Mouse (Mus musculus) liver, embryonic 11.5 days (tissue): Measurements from ENCODE around the gene Col16a1. TPM values are rescaled to one million over a fixed set of nuclear protein-coding genes. Genes with fewer than 3 reads are reported as not detected.
A peak's percentile ranks its signal among the peaks of the same experiment; 100 is the strongest.

Source experiments
- ATAC-seq: fragments of 200-750 bp; cut with Nextera tagmentation; replicated peaks from 2 replicates; pipeline ENCODE4 v1.8.0; 2017; ENCODE audit warnings: moderate number of reproducible peaks, mild to moderate bottlenecking, moderate TSS enrichment, moderate library complexity; ENCODE audit not compliant: low FRiP score
- DNase-seq: peaks from one replicate; pipeline ENCODE4 v3.0.0-alpha.2; 2017; ENCODE audit warnings: low spot score
- H3K27ac ChIP-seq: fragments of 300-500 bp; sonication (generic); 2 replicates; pipeline ENCODE4 v1.5.1; 2014; ENCODE audit warnings: mild to moderate bottlenecking, low read depth, low read length, control low read depth
- H3K27me3 ChIP-seq: fragments of 300-500 bp; sonication (generic); replicated peaks from 2 replicates; pipeline ENCODE4 v1.6.1; 2014; ENCODE audit warnings: low read length, mixed read lengths; ENCODE audit not compliant: control insufficient read depth, insufficient read depth
- H3K36me3 ChIP-seq: fragments of 300-500 bp; sonication (generic); 2 replicates; pipeline ENCODE4 v1.6.1; 2014; ENCODE audit warnings: mild to moderate bottlenecking, low read length, moderate library complexity, mixed read lengths; ENCODE audit not compliant: control insufficient read depth, insufficient read depth
- H3K4me1 ChIP-seq: fragments of 300-500 bp; sonication (generic); replicated peaks from 2 replicates; pipeline ENCODE4 v1.6.1; 2014; ENCODE audit warnings: low read length, mixed read lengths; ENCODE audit not compliant: control insufficient read depth, insufficient read depth
- H3K4me2 ChIP-seq: fragments of 300-500 bp; sonication (generic); 2 replicates; pipeline ENCODE4 v1.6.1; 2014; ENCODE audit warnings: mild to moderate bottlenecking, control low read depth, moderate library complexity
- H3K4me3 ChIP-seq: fragments of 300-500 bp; sonication (generic); 2 replicates; pipeline ENCODE4 v1.5.1; 2014; ENCODE audit warnings: low read depth, low read length, control low read depth
- H3K9ac ChIP-seq: fragments of 300-500 bp; sonication (generic); 2 replicates; pipeline ENCODE4 v1.6.1; 2014; ENCODE audit warnings: low read depth, low read length, control low read depth
- H3K9me3 ChIP-seq: fragments of 300-500 bp; sonication (generic); 2 replicates; pipeline ENCODE4 v1.6.1; 2016; ENCODE audit warnings: low read length, inconsistent platforms, mixed read lengths; ENCODE audit not compliant: control insufficient read depth
- WGBS: fragments of 180-500 bp; shearing (Covaris S2); extraction: QIAGEN DNeasy Blood & Tissue Kit; methylation state at CpG from one replicate; pipeline ENCODE4 v1.1.7; 2014; 5-methylcytosine and 5-hydroxymethylcytosine counted together
- polyA plus RNA-seq: library from polyadenylated mRNA; unstranded; fragments of >200 nt; fragmentation: Nextera tagmentation; extraction: Ambion mirVana; gene quantifications from 2 replicates; pipeline ENCODE4 v1.2.1, GENCODE M21; 2014

Gene Col16a1
- polyA plus RNA-seq, 1 experiment from 2014 or later = 6.0 TPM

- 56% methylated on average over 4 of the region's 4 CpGs for WGBS
- H3K36me3 ChIP-seq = no peaks in the 10 kb centered on the region
- no peak overlapping the region for H3K27ac ChIP-seq
- no peaks in the 10 kb centered on the region for H3K27me3 ChIP-seq
- DNase-seq (no peak), ATAC-seq (no peak)
- H3K4me3 ChIP-seq = no peak overlapping the region
- peaks cover 13% of the 10 kb centered on the region for H3K4me1 ChIP-seq
- no peak overlapping the region for H3K4me2 ChIP-seq
- peaks cover 2% of the 10 kb centered on the region; the same call in 1 of the 2 replicates for H3K9me3 ChIP-seq
- H3K9ac ChIP-seq = no peak overlapping the region
These were observed 56.9 kb downstream of the Col16a1 start for GRCm38 (mm10) chr4:130104584-130104983.

DNA sequence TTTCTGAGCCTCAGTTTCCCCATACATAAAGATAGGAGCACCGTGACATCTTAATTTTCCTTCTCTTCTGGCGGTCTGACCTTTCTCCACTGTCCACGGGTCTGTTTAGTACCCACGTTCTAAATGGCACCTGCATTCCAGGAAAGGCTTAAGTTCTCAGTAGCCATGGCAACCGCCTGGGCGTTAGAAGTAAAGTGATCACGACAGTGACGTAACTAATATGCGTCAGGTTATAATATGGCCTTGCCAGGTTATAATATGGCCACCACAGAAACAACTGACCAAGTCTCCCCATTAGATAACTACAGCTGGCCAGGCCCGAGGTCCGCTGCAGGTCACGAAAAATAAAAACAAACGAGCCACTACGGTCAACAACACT is 59.4 kb downstream of the Col16a1 start:
- peak overlapping the region; percentile 56 for H3K4me2 ChIP-seq
- peak overlapping the region; percentile 77 for H3K9ac ChIP-seq
- H3K9me3 ChIP-seq = peaks cover 2% of the 10 kb centered on the region; the same call in 1 of the 2 replicates
- ATAC-seq (peak; percentile 56), DNase-seq (no peak)
- peak overlapping the region; percentile 28; the same call in 1 of the 2 replicates for H3K27ac ChIP-seq
- WGBS = 13% methylated on average over 14 of the region's 14 CpGs
- H3K4me1 ChIP-seq = peaks cover 13% of the 10 kb centered on the region
- peak overlapping the region; percentile 83 for H3K4me3 ChIP-seq
- H3K36me3 ChIP-seq = no peaks in the 10 kb centered on the region
- H3K27me3 ChIP-seq = no peaks in the 10 kb centered on the region

DNA sequence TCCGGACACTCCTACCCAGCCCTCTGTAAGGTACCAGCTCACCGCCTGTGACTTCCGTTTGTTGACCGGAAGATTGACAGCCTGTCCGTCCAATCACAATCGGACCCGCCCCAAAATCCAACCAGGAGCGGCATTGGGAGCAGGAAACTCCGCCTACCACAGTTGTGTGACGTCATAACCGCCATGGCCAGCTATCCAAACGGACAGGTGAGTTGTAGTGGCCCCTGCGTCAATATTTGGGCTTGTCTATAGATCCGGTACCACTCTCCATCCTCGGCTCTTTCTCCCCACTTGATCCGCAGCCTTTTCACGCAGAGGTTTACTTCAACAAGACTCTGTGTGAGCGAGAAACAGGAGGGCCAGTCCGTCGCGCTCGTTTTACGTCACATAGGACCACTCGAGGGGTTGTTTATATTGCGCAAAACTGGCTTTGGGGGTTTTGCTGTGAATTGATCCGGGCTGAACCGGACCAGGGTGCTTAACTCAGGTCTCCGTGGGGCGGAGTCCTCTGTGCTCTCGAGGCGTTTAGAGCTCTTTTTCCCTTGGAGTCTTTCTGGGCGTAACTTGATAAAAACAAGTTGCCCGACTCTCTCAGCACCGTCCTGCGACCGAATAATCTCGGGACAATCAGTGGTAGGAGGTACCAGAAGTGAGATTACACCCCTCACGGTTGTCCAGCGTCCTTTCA is 59.9 kb downstream of the Col16a1 start:
- under 1% methylated on average over 39 of the region's 39 CpGs for WGBS
- H3K9me3 ChIP-seq = peaks cover 2% of the 10 kb centered on the region; the same call in 1 of the 2 replicates
- peak overlapping the region; percentile 82 for H3K4me2 ChIP-seq
- H3K36me3 ChIP-seq = no peaks in the 10 kb centered on the region
- peak overlapping the region; percentile 83 for H3K4me3 ChIP-seq
- H3K4me1 ChIP-seq = peaks cover 13% of the 10 kb centered on the region
- peak overlapping the region; percentile 77 for H3K9ac ChIP-seq
- no peaks in the 10 kb centered on the region for H3K27me3 ChIP-seq
- peak overlapping the region; percentile 85 for H3K27ac ChIP-seq
- DNase-seq (peak; percentile 100), ATAC-seq (peak; percentile 94)

DNA sequence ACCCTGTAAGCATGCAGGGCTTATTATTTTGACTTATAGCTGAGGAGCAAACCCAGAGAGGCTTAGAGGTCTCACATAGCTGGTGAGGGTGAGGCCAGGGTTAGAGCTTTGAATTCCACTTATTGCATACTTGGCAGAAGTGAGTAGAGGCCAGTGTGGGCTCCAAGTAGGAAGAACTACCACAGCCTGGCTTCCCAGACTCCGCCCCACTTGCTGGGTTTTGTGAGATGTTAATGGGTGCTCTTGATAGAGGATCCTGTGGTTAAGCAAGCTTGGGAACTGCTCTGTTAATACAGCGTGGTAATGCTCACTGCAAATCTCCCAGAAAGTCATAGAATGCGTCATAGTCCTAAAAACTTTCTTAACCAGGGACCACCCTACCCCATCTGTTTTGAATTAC is 61.3 kb downstream of the Col16a1 start:
- Histone ChIP-seq H3K27ac (no peak overlapping the region), H3K4me2 (peak overlapping the region; percentile 82), H3K9ac (no peak overlapping the region), H3K4me1 (peaks cover 13% of the 10 kb centered on the region), H3K27me3 (no peaks in the 10 kb centered on the region), H3K36me3 (no peaks in the 10 kb centered on the region), H3K9me3 (peaks cover under 1% of the 10 kb centered on the region; the same call in 1 of the 2 replicates), H3K4me3 (peak overlapping the region; percentile 83)
- DNase-seq (no peak), ATAC-seq (no peak)
- WGBS = 74% methylated on average over 3 of the region's 3 CpGs

DNA sequence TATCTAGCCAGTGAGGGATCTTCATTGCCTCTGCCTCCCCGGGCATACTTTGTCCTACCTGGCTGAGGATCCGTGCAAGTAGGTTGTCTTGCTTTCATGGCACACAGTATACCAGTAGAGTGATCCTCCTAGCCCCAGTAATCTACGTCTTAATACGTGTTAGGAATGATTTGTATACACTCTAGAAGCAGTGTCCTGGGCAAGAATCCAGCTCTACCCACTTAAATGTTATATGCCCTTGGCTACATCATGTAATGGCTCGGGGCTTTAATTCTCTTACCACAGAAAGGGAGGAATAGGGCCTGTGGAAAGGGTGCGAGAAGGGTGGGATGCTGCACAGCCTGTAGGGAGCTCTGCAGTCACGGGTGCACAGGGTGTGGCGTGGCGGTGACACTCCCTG is 62.0 kb downstream of the Col16a1 start:
- 87% methylated on average over 9 of the region's 9 CpGs for WGBS
- H3K4me1 ChIP-seq = peaks cover 13% of the 10 kb centered on the region
- no peak overlapping the region for H3K9ac ChIP-seq
- no peak overlapping the region for H3K4me3 ChIP-seq
- no peaks in the 10 kb centered on the region for H3K27me3 ChIP-seq
- no peak overlapping the region for H3K4me2 ChIP-seq
- H3K36me3 ChIP-seq = no peaks in the 10 kb centered on the region
- no peak overlapping the region for H3K27ac ChIP-seq
- DNase-seq (no peak), ATAC-seq (no peak)
- no peaks in the 10 kb centered on the region for H3K9me3 ChIP-seq

DNA sequence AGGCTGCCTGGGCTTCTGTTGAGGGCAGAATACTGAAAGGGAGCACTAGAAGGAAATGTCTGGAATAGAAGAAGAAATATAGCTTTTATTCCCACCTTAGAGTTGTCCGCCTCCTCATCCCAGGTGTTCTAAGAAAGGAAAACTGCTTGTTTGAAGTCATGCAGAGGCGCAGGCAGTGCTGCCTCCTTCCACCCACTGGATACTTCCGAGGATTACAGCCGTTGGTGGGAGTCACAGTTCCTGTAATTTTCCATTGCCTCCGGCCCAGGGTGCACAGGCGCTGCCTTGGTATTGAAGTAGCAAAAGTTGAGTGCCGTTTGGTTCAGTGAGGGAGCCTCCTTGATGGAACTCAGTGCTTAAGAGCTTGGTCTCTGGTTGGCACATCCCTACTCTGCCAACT is 62.5 kb downstream of the Col16a1 start:
- Histone ChIP-seq H3K9me3 (no peaks in the 10 kb centered on the region), H3K4me3 (no peak overlapping the region), H3K36me3 (no peaks in the 10 kb centered on the region), H3K4me1 (peaks cover 13% of the 10 kb centered on the region), H3K27ac (no peak overlapping the region), H3K9ac (no peak overlapping the region), H3K27me3 (no peaks in the 10 kb centered on the region), H3K4me2 (no peak overlapping the region)
- 88% methylated on average over 7 of the region's 7 CpGs for WGBS
- no peak for DNase-seq
- ATAC-seq = no peak

DNA sequence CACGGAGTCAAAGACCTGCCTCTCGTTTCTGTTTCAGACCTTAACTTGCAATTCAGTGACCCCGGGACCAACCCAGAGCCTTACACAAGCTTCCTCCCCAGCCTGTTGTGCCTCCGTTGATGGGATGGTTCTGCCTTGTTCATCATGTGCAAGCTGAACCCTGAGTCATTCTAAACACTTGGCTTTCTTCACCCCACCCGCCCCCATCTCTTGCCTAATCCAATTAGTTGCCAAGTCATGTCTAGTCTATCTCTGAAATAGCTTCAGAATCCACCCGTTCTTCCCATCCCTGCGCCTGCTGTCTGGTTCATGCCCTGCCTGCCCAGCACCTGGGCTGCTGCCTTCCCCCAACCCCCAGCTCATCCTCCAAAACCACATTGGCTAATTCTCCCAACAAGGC is 64.7 kb downstream of the Col16a1 start:
- Histone ChIP-seq H3K9me3 (no peaks in the 10 kb centered on the region), H3K27ac (no peak overlapping the region), H3K4me1 (peaks cover 13% of the 10 kb centered on the region), H3K36me3 (no peaks in the 10 kb centered on the region), H3K4me2 (no peak overlapping the region), H3K4me3 (no peak overlapping the region), H3K9ac (no peak overlapping the region), H3K27me3 (no peaks in the 10 kb centered on the region)
- DNase-seq (no peak), ATAC-seq (no peak)
- 67% methylated on average over 7 of the region's 7 CpGs for WGBS

DNA sequence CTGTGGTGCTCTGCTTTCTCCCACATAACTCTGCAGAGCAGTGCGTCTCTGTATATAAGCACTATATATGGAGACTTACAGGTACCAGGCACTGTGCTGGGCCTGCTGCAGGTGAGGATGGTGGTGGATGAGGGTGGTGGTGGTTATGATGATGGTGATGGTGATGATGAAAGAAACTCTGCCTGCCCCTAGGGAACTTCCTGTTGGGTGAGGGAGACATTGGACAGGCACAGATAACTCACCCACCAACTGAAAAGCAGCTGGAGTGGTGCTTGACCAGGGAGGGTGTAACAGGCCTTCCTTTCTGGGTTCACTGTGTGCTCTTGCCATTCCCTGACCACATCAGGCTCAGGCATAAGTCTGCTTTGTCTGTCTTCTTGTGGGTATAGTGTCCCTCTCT is 65.1 kb downstream of the Col16a1 start:
- H3K9ac ChIP-seq = no peak overlapping the region
- DNase-seq (no peak), ATAC-seq (no peak)
- no peak overlapping the region for H3K4me3 ChIP-seq
- H3K27ac ChIP-seq = no peak overlapping the region
- no peak overlapping the region for H3K4me2 ChIP-seq
- 95% methylated on average over 1 of the region's 1 CpGs for WGBS
- peaks cover 13% of the 10 kb centered on the region for H3K4me1 ChIP-seq
- no peaks in the 10 kb centered on the region for H3K9me3 ChIP-seq
- no peaks in the 10 kb centered on the region for H3K36me3 ChIP-seq
- H3K27me3 ChIP-seq = no peaks in the 10 kb centered on the region

DNA sequence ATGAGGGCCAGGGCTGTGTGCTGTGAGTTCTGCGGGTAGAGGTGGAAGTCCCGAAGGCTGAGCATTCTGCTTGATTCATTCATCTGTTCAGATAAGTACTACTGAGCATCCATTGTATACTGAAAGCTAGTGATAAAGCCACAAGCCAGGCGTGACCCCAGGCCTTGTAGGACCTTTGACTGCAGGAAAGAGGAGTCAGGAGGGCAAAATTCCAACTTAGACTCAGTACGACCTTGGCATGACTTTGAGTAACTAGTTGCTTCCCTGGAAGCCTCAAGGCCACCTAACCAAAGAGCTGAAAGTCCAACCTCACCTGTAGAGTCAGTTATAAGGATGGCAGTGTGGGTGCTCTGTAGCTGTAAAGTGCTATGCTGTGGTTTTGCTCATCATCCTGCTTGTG is 73.1 kb downstream of the Col16a1 start:
- Histone ChIP-seq H3K4me1 (no peaks in the 10 kb centered on the region), H3K4me3 (no peak overlapping the region), H3K36me3 (peaks cover 5% of the 10 kb centered on the region; the same call in 1 of the 2 replicates), H3K27me3 (no peaks in the 10 kb centered on the region), H3K27ac (no peak overlapping the region), H3K9me3 (no peaks in the 10 kb centered on the region), H3K4me2 (no peak overlapping the region), H3K9ac (no peak overlapping the region)
- 74% methylated on average over 4 of the region's 4 CpGs for WGBS
- DNase-seq = no peak
- ATAC-seq = no peak
